Mouse (Mus musculus) heart, embryonic 13.5 days (tissue): ENCODE results near the gene 1700029P11Rik. TPM values are rescaled to one million over a fixed set of nuclear protein-coding genes. Genes with fewer than 3 reads are reported as not detected.
"Not testable (repeated sequence)": the region's sequence is repeated elsewhere in the genome, so short reads cannot be mapped to it uniquely, and the experiment has no call there.

Source experiments
- ATAC-seq: fragments of 200-750 bp; cut with Nextera tagmentation; 2 replicates; pipeline ENCODE4 v1.8.0; 2017; ENCODE audit warnings: moderate TSS enrichment; ENCODE audit not compliant: insufficient number of reproducible peaks, low FRiP score, low TSS enrichment; ENCODE audit errors: extremely low read depth
- H3K27ac ChIP-seq: fragments of 300-500 bp; sonication (generic); replicated peaks from 2 replicates; pipeline ENCODE4 v1.5.1; 2015; ENCODE audit warnings: moderate library complexity, mild to moderate bottlenecking, inconsistent platforms
- H3K27me3 ChIP-seq: fragments of 300-500 bp; sonication (generic); replicated peaks from 2 replicates; pipeline ENCODE4 v1.6.1; 2015; ENCODE audit warnings: mild to moderate bottlenecking, inconsistent platforms
- H3K36me3 ChIP-seq: fragments of 300-500 bp; sonication (generic); 2 replicates; pipeline ENCODE4 v1.6.1; 2015; ENCODE audit warnings: mild to moderate bottlenecking, inconsistent platforms
- H3K4me1 ChIP-seq: fragments of 300-500 bp; sonication (generic); 2 replicates; pipeline ENCODE4 v1.6.1; 2015; ENCODE audit warnings: inconsistent platforms
- H3K4me2 ChIP-seq: fragments of 300-500 bp; sonication (generic); 2 replicates; pipeline ENCODE4 v1.6.1; 2015; ENCODE audit warnings: inconsistent platforms, mild to moderate bottlenecking, moderate library complexity
- H3K4me3 ChIP-seq: fragments of 300-500 bp; sonication (generic); 2 replicates; pipeline ENCODE4 v1.5.1; 2015; ENCODE audit warnings: moderate library complexity, mild to moderate bottlenecking, inconsistent platforms
- H3K9ac ChIP-seq: fragments of 300-500 bp; sonication (generic); 2 replicates; pipeline ENCODE4 v1.6.1; 2015; ENCODE audit warnings: inconsistent platforms, mild to moderate bottlenecking, moderate library complexity
- H3K9me3 ChIP-seq: fragments of 300-500 bp; sonication (generic); 2 replicates; pipeline ENCODE4 v1.6.1; 2016; ENCODE audit warnings: inconsistent platforms
- WGBS: fragments of 180-500 bp; shearing (Covaris S2); methylation state at CpG from one replicate; pipeline ENCODE4 v1.1.7; 2015; ENCODE audit warnings: mixed read lengths; 5-methylcytosine and 5-hydroxymethylcytosine counted together
- polyA plus RNA-seq: library from polyadenylated mRNA; unstranded; fragments of >200 nt; fragmentation: Nextera tagmentation; extraction: Ambion mirVana; gene quantifications from 2 replicates; pipeline ENCODE4 v1.2.1, GENCODE M21; 2015

Gene 1700029P11Rik
- polyA plus RNA-seq, 1 experiment from 2014 or later = not detected

- Histone ChIP-seq H3K4me1 (peaks cover 16% of the 10 kb centered on the region; the same call in 1 of the 2 replicates), H3K4me2 (no peak overlapping the region), H3K27ac (no peak overlapping the region), H3K9me3 (no peaks in the 10 kb centered on the region), H3K36me3 (peaks cover 22% of the 10 kb centered on the region), H3K27me3 (no peaks in the 10 kb centered on the region), H3K4me3 (no peak overlapping the region), H3K9ac (0 out of 2 replicates have a peak overlapping the region, but pooled peaks have one; percentile 4)
- 56% methylated on average over 3 of the region's 3 CpGs for WGBS
- ATAC-seq = no peak
Measured at GRCm38 (mm10) chr15:81958906-81959305, 21.4 kb upstream of the 1700029P11Rik start.

GRCm38 (mm10) chr15:81960171-81961077 lies 19.9 kb upstream of the 1700029P11Rik start, which contains the start of gene Pmm1:
TSS of gene Pmm1 (minus strand) at chr15:81960930.
- peak within 1 kb of the TSS; percentile 98 for H3K4me2 ChIP-seq
- peaks cover 16% of the 10 kb centered on the region; the same call in 1 of the 2 replicates for H3K4me1 ChIP-seq
- no peaks in the 10 kb centered on the region for H3K27me3 ChIP-seq
- peak within 1 kb of the TSS; percentile 81 for H3K27ac ChIP-seq
- peak; percentile 98 for ATAC-seq
- H3K9ac ChIP-seq = peak within 1 kb of the TSS; percentile 85
- H3K9me3 ChIP-seq = no peaks in the 10 kb centered on the region
- WGBS = under 1% methylated on average over 72 of the region's 77 CpGs
- peak within 1 kb of the TSS; percentile 66 for H3K4me3 ChIP-seq
- H3K36me3 ChIP-seq = peaks cover 7% of the 10 kb centered on the region; the same call in 1 of the 2 replicates

GRCm38 (mm10) chr15:81961078-81961451 lies 19.3 kb upstream of the 1700029P11Rik start:
- under 1% methylated on average over 5 of the region's 8 CpGs for WGBS
- ATAC-seq = no peak; the same call in 1 of the 2 replicates

GRCm38 (mm10) chr15:81964262-81964661 lies 16.1 kb upstream of the 1700029P11Rik start:
- peaks cover 14% of the 10 kb centered on the region; the same call in 1 of the 2 replicates for H3K4me1 ChIP-seq
- no peaks in the 10 kb centered on the region for H3K9me3 ChIP-seq
- ATAC-seq = no peak
- no peaks in the 10 kb centered on the region for H3K27me3 ChIP-seq
- 45% methylated on average over 1 of the region's 1 CpGs for WGBS
- H3K27ac ChIP-seq = no peak overlapping the region
- H3K4me3 ChIP-seq = no peak overlapping the region
- H3K4me2 ChIP-seq = no peak overlapping the region
- H3K9ac ChIP-seq = no peak overlapping the region
- H3K36me3 ChIP-seq = no peaks in the 10 kb centered on the region

More at GRCm38 (mm10) chr15:81961078-81961451, 19.3 kb upstream of the 1700029P11Rik start:
- Histone ChIP-seq H3K9me3 (no peaks in the 10 kb centered on the region), H3K27ac (peak overlapping the region; percentile 32; the same call in 1 of the 2 replicates), H3K4me1 (peaks cover 16% of the 10 kb centered on the region; the same call in 1 of the 2 replicates), H3K27me3 (no peaks in the 10 kb centered on the region), H3K9ac (peak overlapping the region; percentile 64), H3K4me3 (peak overlapping the region; percentile 66), H3K4me2 (peak overlapping the region; percentile 98), H3K36me3 (0 out of 2 replicates have a peak, but pooled peaks cover 1% of the 10 kb centered on the region)

- no peak overlapping the region for H3K4me3 ChIP-seq
- no peak overlapping the region for H3K27ac ChIP-seq
- no peak for ATAC-seq
- H3K4me1 ChIP-seq = 0 out of 2 replicates have a peak, but pooled peaks cover 11% of the 10 kb centered on the region
- no peaks in the 10 kb centered on the region for H3K36me3 ChIP-seq
- no peak overlapping the region for H3K9ac ChIP-seq
- WGBS = 55% methylated on average over 4 of the region's 4 CpGs
- H3K4me2 ChIP-seq = no peak overlapping the region
- H3K9me3 ChIP-seq = no peaks in the 10 kb centered on the region
- H3K27me3 ChIP-seq = no peaks in the 10 kb centered on the region
Measured at GRCm38 (mm10) chr15:81964980-81965545, 15.3 kb upstream of the 1700029P11Rik start.

- H3K4me1 ChIP-seq = 0 out of 2 replicates have a peak, but pooled peaks cover 8% of the 10 kb centered on the region
- no peak overlapping the region for H3K4me3 ChIP-seq
- H3K9ac ChIP-seq = no peak overlapping the region
- no peaks in the 10 kb centered on the region for H3K36me3 ChIP-seq
- H3K9me3 ChIP-seq = no peaks in the 10 kb centered on the region
- H3K27me3 ChIP-seq = no peaks in the 10 kb centered on the region
- no peak overlapping the region for H3K4me2 ChIP-seq
- no peak overlapping the region for H3K27ac ChIP-seq
- 74% methylated on average over 13 of the region's 14 CpGs for WGBS
- no peak for ATAC-seq
Measured at GRCm38 (mm10) chr15:81966062-81966829, 14.1 kb upstream of the 1700029P11Rik start.

GRCm38 (mm10) chr15:81967821-81968220 lies 12.5 kb upstream of the 1700029P11Rik start:
- no peak overlapping the region for H3K4me3 ChIP-seq
- H3K4me1 ChIP-seq = 0 out of 2 replicates have a peak, but pooled peaks cover 8% of the 10 kb centered on the region
- H3K9ac ChIP-seq = no peak overlapping the region
- H3K27me3 ChIP-seq = no peaks in the 10 kb centered on the region
- H3K36me3 ChIP-seq = no peaks in the 10 kb centered on the region
- no peak overlapping the region for H3K27ac ChIP-seq
- no peak overlapping the region for H3K4me2 ChIP-seq
- H3K9me3 ChIP-seq = peaks cover 5% of the 10 kb centered on the region; the same call in 1 of the 2 replicates
- ATAC-seq = no peak
- 83% methylated on average over 5 of the region's 5 CpGs for WGBS

GRCm38 (mm10) chr15:81968447-81968846 lies 11.9 kb upstream of the 1700029P11Rik start:
- no peaks in the 10 kb centered on the region for H3K27me3 ChIP-seq
- 43% methylated on average over 2 of the region's 2 CpGs for WGBS
- H3K36me3 ChIP-seq = no peaks in the 10 kb centered on the region
- H3K4me2 ChIP-seq = no peak overlapping the region
- H3K9me3 ChIP-seq = peaks cover 5% of the 10 kb centered on the region; the same call in 1 of the 2 replicates
- no peak overlapping the region for H3K27ac ChIP-seq
- H3K4me3 ChIP-seq = no peak overlapping the region
- no peak overlapping the region; the same call in 1 of the 2 replicates for H3K9ac ChIP-seq
- ATAC-seq = no peak
- 0 out of 2 replicates have a peak, but pooled peaks cover 8% of the 10 kb centered on the region for H3K4me1 ChIP-seq

GRCm38 (mm10) chr15:81969173-81969572 lies 11.2 kb upstream of the 1700029P11Rik start:
- Histone ChIP-seq H3K9me3 (peaks cover 5% of the 10 kb centered on the region; the same call in 1 of the 2 replicates), H3K4me3 (no peak overlapping the region), H3K27me3 (no peaks in the 10 kb centered on the region), H3K36me3 (no peaks in the 10 kb centered on the region), H3K27ac (no peak overlapping the region), H3K9ac (no peak overlapping the region), H3K4me1 (0 out of 2 replicates have a peak, but pooled peaks cover 8% of the 10 kb centered on the region), H3K4me2 (no peak overlapping the region)
- ATAC-seq = no peak
- WGBS = 58% methylated on average over 7 of the region's 7 CpGs

GRCm38 (mm10) chr15:81969635-81970034 lies 10.7 kb upstream of the 1700029P11Rik start:
- not testable (repeated sequence) for H3K36me3 ChIP-seq, H3K4me3 ChIP-seq, H3K4me2 ChIP-seq, H3K27me3 ChIP-seq, H3K4me1 ChIP-seq, H3K27ac ChIP-seq, ATAC-seq, H3K9me3 ChIP-seq, H3K9ac ChIP-seq
- WGBS = 63% methylated on average over 6 of the region's 6 CpGs
